Mouse (Mus musculus): ENCODE results near the gene Nipbl.

The Nipbl gene

GRCm38 (mm10) chr15:8294150-8294549, 150.1 kb downstream of the Nipbl start:
- no peak for DNase-seq (ENCODE audit: low read depth)

- DNase-seq (ENCODE audit: low read depth), result no peak
Measured at GRCm38 (mm10) chr15:8291251-8291650, 153.0 kb downstream of the Nipbl start.

- no peak for DNase-seq (ENCODE audit: low read depth)
Measured at GRCm38 (mm10) chr15:8282155-8282554, 162.1 kb downstream of the Nipbl start.

- DNase-seq (ENCODE audit: low read depth), result no peak
Measured at GRCm38 (mm10) chr15:8281701-8282100, 162.6 kb downstream of the Nipbl start.

GRCm38 (mm10) chr15:8279929-8280610, 164.2 kb downstream of the Nipbl start:
- DNase-seq (ENCODE audit: low read depth), result peak; percentile 67

GRCm38 (mm10) chr15:8279320-8279779, 164.9 kb downstream of the Nipbl start:
- DNase-seq (ENCODE audit: low read depth), result peak; percentile 41

- peak; percentile 73 for DNase-seq (ENCODE audit: low read depth)
Measured at GRCm38 (mm10) chr15:8277916-8278315, 166.3 kb downstream of the Nipbl start.

- DNase-seq (ENCODE audit: low read depth), result no peak
Measured at GRCm38 (mm10) chr15:8271952-8272351, 172.3 kb downstream of the Nipbl start.

- no peak for DNase-seq (ENCODE audit: low read depth)
Measured at GRCm38 (mm10) chr15:8268231-8268630, 176.0 kb downstream of the Nipbl start.

GRCm38 (mm10) chr15:8267211-8267610, 177.1 kb downstream of the Nipbl start:
- DNase-seq (ENCODE audit: low read depth), result no peak

- no peak for DNase-seq (ENCODE audit: low read depth)
Measured at GRCm38 (mm10) chr15:8265946-8266345, 178.3 kb downstream of the Nipbl start.

All from 416B (cell line).